Mouse (Mus musculus): ENCODE measurements around the gene Uncx. TPM values are rescaled to one million over a fixed set of nuclear protein-coding genes. Genes with fewer than 3 reads are reported as not detected.

Gene Uncx
- total RNA-seq, 4 experiments from 2014 or later = not detected

Other genes with a start within 250 kb of the Uncx start
- 1 to 10 TPM; 2.1 to 4.2 (median 2.9) TPM for gene Adap1, start 217.9 kb upstream of the Uncx start, total RNA-seq (2022)
- 100 to 1,000 TPM in 3 of 4 experiments, 10 to 100 TPM in 1; 96.9 to 114 (median 106) TPM for gene Cox19, start 192.1 kb upstream of the Uncx start, total RNA-seq (2022)
- not detected for gene Cyp2w1, start 190.9 kb upstream of the Uncx start, total RNA-seq (2022)
- gene Gpr146, start 165.8 kb upstream of the Uncx start, total RNA-seq (2022) = 10 to 100 TPM; 43.1 to 55.6 (median 47.0) TPM
- 1 to 10 TPM in 1 of 4 experiments, under 1 TPM in 3; 0.49 to 1.2 (median 0.72) TPM for gene C130050O18Rik, start 138.2 kb upstream of the Uncx start, total RNA-seq (2022)
- gene Gper1, start 120.3 kb upstream of the Uncx start, total RNA-seq (2022) = 1 to 10 TPM; 1.1 to 1.6 (median 1.3) TPM
- gene 3110082I17Rik, start 83.0 kb upstream of the Uncx start, total RNA-seq (2022) = 1 to 10 TPM; 5.4 to 8.7 (median 6.8) TPM
- gene Zfand2a, start 58.9 kb upstream of the Uncx start, total RNA-seq (2022) = 10 to 100 TPM; 16.2 to 18.2 (median 17.3) TPM
- 1 to 10 TPM; 1.3 to 2.6 (median 1.9) TPM for gene Micall2, start 192.8 kb downstream of the Uncx start, total RNA-seq (2022)
- 10 to 100 TPM; 39.2 to 43.9 (median 40.1) TPM for gene Ints1, start 232.2 kb downstream of the Uncx start, total RNA-seq (2022)
- gene Mafk, start 248.0 kb downstream of the Uncx start, total RNA-seq (2022) = 10 to 100 TPM; 27.3 to 35.9 (median 33.9) TPM

Measured in heart, adult 8-10 months (tissue).